Mouse (Mus musculus) erythroblast, embryonic 14.5 days (primary cell): ENCODE data around the gene Isl1.

Experiments used
- GATA1 ChIP-seq: IDR thresholded peaks from 2 replicates; pipeline ENCODE4 v1.6.1; 2012; ENCODE audit warnings: low read length, inconsistent platforms, mixed read lengths
- TAL1 ChIP-seq: IDR thresholded peaks from 3 replicates; pipeline ENCODE4 v1.6.1; 2012; ENCODE audit warnings: low read length, inconsistent platforms, mixed read lengths

GRCm38 (mm10) chr13:116306591-116306990, 2.9 kb downstream of the Isl1 start:
- TF ChIP-seq TAL1: no peak
- TF ChIP-seq GATA1: no peak
